Mouse (Mus musculus): ENCODE measurements around the gene Slc5a2. TPM values are rescaled to one million over a fixed set of nuclear protein-coding genes. Genes with fewer than 3 reads are reported as not detected.

Gene Slc5a2
- polyA plus RNA-seq, 1 experiment from 2014 or later, result 2.2 TPM

DNA sequence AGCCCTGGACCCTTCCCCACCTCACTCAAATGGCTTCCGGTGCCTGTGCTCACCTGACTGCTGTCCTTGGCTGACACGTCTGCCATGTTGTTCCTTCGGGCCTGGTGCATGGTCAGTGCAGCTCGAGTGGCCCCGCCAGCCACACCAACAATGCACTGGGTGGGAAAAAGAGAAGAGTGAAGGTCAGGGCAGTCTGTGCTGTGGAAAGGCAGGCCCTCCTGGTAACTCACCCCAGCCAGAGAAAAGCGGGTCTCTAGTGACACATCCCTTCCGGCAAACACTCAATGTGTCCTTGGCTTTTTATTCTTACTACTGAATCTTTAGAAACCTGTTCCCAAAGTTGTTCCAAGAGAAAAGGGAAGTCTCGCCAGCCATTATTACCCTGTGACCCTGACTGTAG is 19.6 kb downstream of the Slc5a2 start:
- H3K9ac ChIP-seq (ENCODE audit: low read depth, low read length), result no peak overlapping the region
- H3K27me3 ChIP-seq (ENCODE audit: control insufficient read depth, insufficient read depth, low read length), result no peaks in the 10 kb centered on the region
- no peaks in the 10 kb centered on the region for H3K4me1 ChIP-seq (ENCODE audit: control insufficient read depth, insufficient read depth, low read length)
- no peaks in the 10 kb centered on the region for H3K9me3 ChIP-seq (ENCODE audit: control insufficient read depth, low read length)
- no peak overlapping the region for H3K27ac ChIP-seq (ENCODE audit: low read depth, low read length)
- peaks cover 33% of the 10 kb centered on the region; the same call in 1 of the 2 replicates for H3K36me3 ChIP-seq (ENCODE audit: control insufficient read depth, insufficient read depth, low read length)
- H3K4me3 ChIP-seq (ENCODE audit: low read length), result no peak overlapping the region
- no peak overlapping the region for H3K4me2 ChIP-seq (replicated peaks; ENCODE audit: low read depth, low read length)
- WGBS, result 92% methylated on average over 8 of the region's 8 CpGs
- no peak for ATAC-seq (ENCODE audit: low FRiP score, low TSS enrichment)

DNA sequence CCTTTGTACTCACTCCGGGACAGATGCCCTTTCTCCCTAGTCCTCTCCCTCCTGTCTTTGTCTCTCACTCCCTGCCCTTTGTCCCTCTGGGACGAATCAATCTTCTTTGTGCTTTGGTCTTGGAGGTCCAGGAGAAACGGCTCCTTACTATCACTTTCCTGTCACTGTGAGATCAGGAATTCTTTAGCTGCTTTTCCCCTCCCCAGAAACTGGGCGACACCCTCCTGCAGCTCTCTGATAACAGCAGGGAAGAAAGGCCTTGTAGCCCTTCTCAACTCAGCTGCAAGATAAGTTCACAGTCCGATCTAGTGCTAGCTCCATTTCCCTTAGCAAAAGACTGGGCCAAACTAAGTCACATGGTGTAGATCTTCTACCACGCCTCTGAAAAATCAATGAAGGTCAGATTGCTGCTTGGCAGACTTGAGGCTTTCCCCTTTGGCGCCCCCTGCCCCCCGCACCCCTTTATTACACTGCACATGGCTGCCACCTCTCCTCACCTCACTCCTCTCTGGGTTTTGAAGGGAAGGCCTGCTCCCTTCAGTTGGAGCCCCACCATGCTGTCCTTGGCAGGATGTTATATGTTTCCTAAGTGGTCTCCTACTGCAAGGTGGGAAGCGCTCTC is 23.6 kb downstream of the Slc5a2 start:
- peaks cover 39% of the 10 kb centered on the region for H3K36me3 ChIP-seq (ENCODE audit: control insufficient read depth, insufficient read depth, low read length)
- WGBS, result 29% methylated on average over 9 of the region's 9 CpGs

GRCm38 (mm10) chr7:128294785-128295184 is 29.3 kb downstream of the Slc5a2 start:
- no peak for ATAC-seq (ENCODE audit: low FRiP score, low TSS enrichment)
- H3K4me2 ChIP-seq (replicated peaks; ENCODE audit: low read depth, low read length), result no peak overlapping the region
- peaks cover 10% of the 10 kb centered on the region for H3K4me1 ChIP-seq (ENCODE audit: control insufficient read depth, insufficient read depth, low read length)
- WGBS, result 93% methylated on average over 10 of the region's 10 CpGs
- H3K9me3 ChIP-seq (ENCODE audit: control insufficient read depth, low read length), result no peaks in the 10 kb centered on the region
- H3K27me3 ChIP-seq (ENCODE audit: control insufficient read depth, insufficient read depth, low read length), result no peaks in the 10 kb centered on the region
- peaks cover 14% of the 10 kb centered on the region for H3K36me3 ChIP-seq (ENCODE audit: control insufficient read depth, insufficient read depth, low read length)
- H3K27ac ChIP-seq (ENCODE audit: low read depth, low read length), result no peak overlapping the region
- H3K4me3 ChIP-seq (ENCODE audit: low read length), result no peak overlapping the region
- H3K9ac ChIP-seq (ENCODE audit: low read depth, low read length), result no peak overlapping the region

More for the DNA sequence above, 23.6 kb downstream of the Slc5a2 start:
- H3K27me3 ChIP-seq (ENCODE audit: control insufficient read depth, insufficient read depth, low read length), result no peaks in the 10 kb centered on the region
- no peak for ATAC-seq (ENCODE audit: low FRiP score, low TSS enrichment)
- peak overlapping the region; percentile 3; the same call in 1 of the 2 replicates for H3K27ac ChIP-seq (ENCODE audit: low read depth, low read length)
- H3K4me3 ChIP-seq (ENCODE audit: low read length), result no peak overlapping the region
- H3K9ac ChIP-seq (ENCODE audit: low read depth, low read length), result no peak overlapping the region
- H3K9me3 ChIP-seq (ENCODE audit: control insufficient read depth, low read length), result no peaks in the 10 kb centered on the region
- no peak overlapping the region for H3K4me2 ChIP-seq (replicated peaks; ENCODE audit: low read depth, low read length)
- no peaks in the 10 kb centered on the region for H3K4me1 ChIP-seq (ENCODE audit: control insufficient read depth, insufficient read depth, low read length)

DNA sequence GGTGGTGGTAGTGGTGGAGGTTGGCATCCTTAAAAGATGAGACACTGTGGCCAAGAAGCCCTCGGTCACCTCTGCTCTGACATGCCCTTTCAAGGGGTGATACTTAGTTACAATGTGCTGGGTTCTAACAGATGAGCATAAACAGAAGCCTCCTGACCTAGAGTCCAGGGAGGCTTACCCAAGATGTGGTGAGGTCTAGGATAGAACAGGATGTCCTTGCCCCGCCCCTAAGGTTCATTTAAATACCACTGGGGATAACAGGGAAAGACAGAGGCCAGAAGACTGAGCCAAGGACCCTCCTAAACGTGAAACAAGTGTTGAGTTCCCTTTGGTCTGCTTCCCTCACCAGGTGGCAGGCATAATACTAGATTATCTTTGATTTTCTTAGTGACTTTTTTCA is 31.1 kb downstream of the Slc5a2 start:
- no peaks in the 10 kb centered on the region for H3K9me3 ChIP-seq (ENCODE audit: control insufficient read depth, low read length)
- no peak overlapping the region for H3K4me3 ChIP-seq (ENCODE audit: low read length)
- no peaks in the 10 kb centered on the region for H3K27me3 ChIP-seq (ENCODE audit: control insufficient read depth, insufficient read depth, low read length)
- 74% methylated on average over 3 of the region's 3 CpGs for WGBS
- H3K27ac ChIP-seq (ENCODE audit: low read depth, low read length), result no peak overlapping the region
- peaks cover 10% of the 10 kb centered on the region for H3K4me1 ChIP-seq (ENCODE audit: control insufficient read depth, insufficient read depth, low read length)
- ATAC-seq (ENCODE audit: low FRiP score, low TSS enrichment), result no peak
- no peak overlapping the region; the same call in 1 of the 2 replicates for H3K4me2 ChIP-seq (replicated peaks; ENCODE audit: low read depth, low read length)
- H3K36me3 ChIP-seq (ENCODE audit: control insufficient read depth, insufficient read depth, low read length), result peaks cover 8% of the 10 kb centered on the region
- peak overlapping the region; percentile 93; the same call in 1 of the 2 replicates for H3K9ac ChIP-seq (ENCODE audit: low read depth, low read length)

DNA sequence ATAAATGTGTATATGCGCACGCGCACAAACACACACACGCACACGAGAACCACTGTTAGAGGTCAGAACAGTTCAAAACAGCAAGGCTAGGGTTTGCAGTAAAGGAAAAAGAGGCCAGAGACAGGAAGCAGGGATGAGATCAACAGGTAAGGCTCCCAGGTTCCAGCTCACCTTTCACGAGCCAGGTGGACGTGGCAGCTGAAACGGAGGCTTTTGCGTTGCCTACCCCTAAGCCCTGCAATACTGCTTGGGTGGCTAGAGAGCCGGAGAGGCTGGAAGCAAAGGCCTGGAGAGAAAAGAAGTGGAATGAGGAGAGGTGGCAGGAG is 31.8 kb downstream of the Slc5a2 start:
- H3K4me3 ChIP-seq (ENCODE audit: low read length), result peak overlapping the region; percentile 91
- H3K4me2 ChIP-seq (replicated peaks; ENCODE audit: low read depth, low read length), result peak overlapping the region; percentile 88
- H3K27ac ChIP-seq (ENCODE audit: low read depth, low read length), result peak overlapping the region; percentile 83
- no peaks in the 10 kb centered on the region for H3K9me3 ChIP-seq (ENCODE audit: control insufficient read depth, low read length)
- H3K36me3 ChIP-seq (ENCODE audit: control insufficient read depth, insufficient read depth, low read length), result peaks cover 6% of the 10 kb centered on the region
- no peak; the same call in 1 of the 2 replicates for ATAC-seq (ENCODE audit: low FRiP score, low TSS enrichment)
- no peaks in the 10 kb centered on the region for H3K27me3 ChIP-seq (ENCODE audit: control insufficient read depth, insufficient read depth, low read length)
- WGBS, result 31% methylated on average over 10 of the region's 10 CpGs
- H3K9ac ChIP-seq (ENCODE audit: low read depth, low read length), result peak overlapping the region; percentile 93
- H3K4me1 ChIP-seq (ENCODE audit: control insufficient read depth, insufficient read depth, low read length), result peaks cover 10% of the 10 kb centered on the region

- peaks cover 6% of the 10 kb centered on the region for H3K36me3 ChIP-seq (ENCODE audit: control insufficient read depth, insufficient read depth, low read length)
- peak within 1 kb of the TSS; percentile 91 for H3K4me3 ChIP-seq (ENCODE audit: low read length)
- WGBS, result 2% methylated on average over 46 of the region's 47 CpGs
- no peaks in the 10 kb centered on the region for H3K27me3 ChIP-seq (ENCODE audit: control insufficient read depth, insufficient read depth, low read length)
- peak within 1 kb of the TSS; percentile 93 for H3K9ac ChIP-seq (ENCODE audit: low read depth, low read length)
- no peaks in the 10 kb centered on the region for H3K9me3 ChIP-seq (ENCODE audit: control insufficient read depth, low read length)
- H3K27ac ChIP-seq (ENCODE audit: low read depth, low read length), result peak within 1 kb of the TSS; percentile 83
- peaks cover 10% of the 10 kb centered on the region for H3K4me1 ChIP-seq (ENCODE audit: control insufficient read depth, insufficient read depth, low read length)
- ATAC-seq (ENCODE audit: low FRiP score, low TSS enrichment), result peak; percentile 73
- peak within 1 kb of the TSS; percentile 88 for H3K4me2 ChIP-seq (replicated peaks; ENCODE audit: low read depth, low read length)
Observed at GRCm38 (mm10) chr7:128297617-128298480, 32.4 kb downstream of the Slc5a2 start, which contains the start of gene BC017158. Gene BC017158 (minus strand): TSS chr7:128298170.

DNA sequence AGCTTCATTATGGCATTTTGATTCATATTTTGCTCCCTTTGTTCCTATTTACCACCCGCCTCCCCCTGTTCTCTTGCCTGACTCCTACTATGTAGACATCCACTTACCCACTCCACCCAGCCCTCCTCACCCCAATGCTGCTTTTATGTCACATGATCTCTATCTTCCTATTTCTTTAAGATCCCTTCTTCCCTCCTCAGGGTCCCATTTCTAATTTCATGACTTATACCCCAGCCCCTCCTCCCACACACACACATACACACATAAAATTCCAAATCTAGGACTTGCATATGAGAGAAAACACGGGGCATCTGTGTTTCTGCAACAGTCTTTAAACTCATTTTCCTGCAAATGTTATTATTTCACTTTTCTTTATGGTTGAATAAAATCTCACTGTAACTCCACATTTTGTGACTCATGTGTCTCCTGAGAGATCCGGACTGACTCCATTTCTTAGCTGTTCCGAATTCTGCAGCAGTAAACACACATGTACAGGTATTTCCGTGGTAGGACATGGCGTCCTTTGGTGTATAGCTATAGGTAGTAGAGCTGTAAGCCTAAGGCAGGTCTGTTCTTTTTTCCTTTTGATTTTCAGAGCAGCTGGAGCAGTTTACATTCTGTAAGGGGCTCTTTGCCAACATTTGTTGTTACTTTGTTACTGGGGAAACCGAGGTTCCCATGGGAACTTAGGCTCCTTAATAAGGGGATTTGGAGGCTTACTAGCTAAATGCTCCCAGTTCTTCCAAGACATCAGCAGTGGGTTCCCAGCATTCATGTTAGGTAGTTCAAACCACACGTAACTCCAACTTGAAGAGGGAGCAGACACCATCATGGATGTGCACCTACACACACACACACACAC is 33.3 kb downstream of the Slc5a2 start:
- Histone ChIP-seq H3K4me3 (ENCODE audit: low read length) (peak overlapping the region; percentile 91), H3K9ac (ENCODE audit: low read depth, low read length) (peak overlapping the region; percentile 93; the same call in 1 of the 2 replicates), H3K36me3 (ENCODE audit: control insufficient read depth, insufficient read depth, low read length) (no peaks in the 10 kb centered on the region; the same call in 1 of the 2 replicates), H3K4me1 (ENCODE audit: control insufficient read depth, insufficient read depth, low read length) (peaks cover 10% of the 10 kb centered on the region), H3K4me2 (replicated peaks; ENCODE audit: low read depth, low read length) (peak overlapping the region; percentile 88), H3K27ac (ENCODE audit: low read depth, low read length) (no peak overlapping the region), H3K27me3 (ENCODE audit: control insufficient read depth, insufficient read depth, low read length) (no peaks in the 10 kb centered on the region), H3K9me3 (ENCODE audit: control insufficient read depth, low read length) (no peaks in the 10 kb centered on the region)
- 86% methylated on average over 8 of the region's 8 CpGs for WGBS
- no peak for ATAC-seq (ENCODE audit: low FRiP score, low TSS enrichment)

- WGBS, result 68% methylated on average over 3 of the region's 3 CpGs
- Histone ChIP-seq H3K9me3 (ENCODE audit: control insufficient read depth, low read length) (no peaks in the 10 kb centered on the region), H3K27me3 (ENCODE audit: control insufficient read depth, insufficient read depth, low read length) (no peaks in the 10 kb centered on the region), H3K4me2 (replicated peaks; ENCODE audit: low read depth, low read length) (no peak overlapping the region), H3K4me3 (ENCODE audit: low read length) (no peak overlapping the region), H3K9ac (ENCODE audit: low read depth, low read length) (no peak overlapping the region), H3K36me3 (ENCODE audit: control insufficient read depth, insufficient read depth, low read length) (no peaks in the 10 kb centered on the region), H3K27ac (ENCODE audit: low read depth, low read length) (no peak overlapping the region), H3K4me1 (ENCODE audit: control insufficient read depth, insufficient read depth, low read length) (peaks cover 15% of the 10 kb centered on the region)
- ATAC-seq (ENCODE audit: low FRiP score, low TSS enrichment), result no peak
Observed at GRCm38 (mm10) chr7:128300952-128301351, 35.5 kb downstream of the Slc5a2 start.

All from kidney, embryonic 14.5 days (tissue).